Mouse (Mus musculus): ENCODE measurements at regions not wholly inside any gene's neighbourhood (a gene's known extent, or its start where the extent isn't known, plus 50 kb on each side); places are given as distances from the start of the nearest gene placed in this dataset.
A peak's percentile ranks its signal among the peaks of the same experiment; 100 is the strongest.

- 59% methylated on average over 3 of the region's 3 CpGs for WGBS
- Histone ChIP-seq H3K27ac (ENCODE audit: insufficient read depth, low read length) (no peak overlapping the region), H3K4me1 (ENCODE audit: control insufficient read depth, insufficient read depth, low read length) (0 out of 2 replicates have a peak, but pooled peaks cover 2% of the 10 kb centered on the region), H3K27me3 (ENCODE audit: control insufficient read depth, insufficient read depth, low read length) (no peaks in the 10 kb centered on the region), H3K4me3 (replicated peaks; ENCODE audit: insufficient read depth, low read depth, low read length) (no peak overlapping the region)
- TF ChIP-seq CTCF (IDR thresholded peaks at IDR 0.05; ENCODE audit: borderline replicate concordance, insufficient read depth, low read depth, low read length) (no peak), POLR2A (IDR thresholded peaks at IDR 0.05; ENCODE audit: borderline replicate concordance, insufficient read depth, low read length) (no peak)
- DNase-seq, result peak; percentile 21 to 54
Measured at GRCm38 (mm10) chr6:107019126-107019525, 219.2 kb upstream of the Crbn start.

GRCm38 (mm10) chr6:107045177-107045576 is 245.3 kb upstream of the Crbn start:
- DNase-seq, result no peak
- no peak for TF ChIP-seq POLR2A (IDR thresholded peaks at IDR 0.05; ENCODE audit: borderline replicate concordance, insufficient read depth, low read length)
- Histone ChIP-seq H3K4me3 (replicated peaks; ENCODE audit: insufficient read depth, low read depth, low read length) (no peak overlapping the region), H3K4me1 (ENCODE audit: control insufficient read depth, insufficient read depth, low read length) (no peaks in the 10 kb centered on the region), H3K27ac (ENCODE audit: insufficient read depth, low read length) (no peak overlapping the region), H3K27me3 (ENCODE audit: control insufficient read depth, insufficient read depth, low read length) (no peaks in the 10 kb centered on the region)
- WGBS, result 82% methylated on average over 3 of the region's 3 CpGs

GRCm38 (mm10) chr6:107051604-107052003 is 251.7 kb upstream of the Crbn start:
- Histone ChIP-seq H3K4me1 (ENCODE audit: control insufficient read depth, insufficient read depth, low read length) (no peaks in the 10 kb centered on the region), H3K27me3 (ENCODE audit: control insufficient read depth, insufficient read depth, low read length) (no peaks in the 10 kb centered on the region), H3K4me3 (replicated peaks; ENCODE audit: insufficient read depth, low read depth, low read length) (no peak overlapping the region), H3K27ac (ENCODE audit: insufficient read depth, low read length) (peak overlapping the region; percentile 26; the same call in 1 of the 2 replicates)
- DNase-seq, result peak; percentile 50 to 77
- WGBS, result 71% methylated on average over 1 of the region's 1 CpGs
- TF ChIP-seq CTCF (IDR thresholded peaks at IDR 0.05; ENCODE audit: borderline replicate concordance, insufficient read depth, low read depth, low read length), result no peak
- TF ChIP-seq POLR2A (IDR thresholded peaks at IDR 0.05; ENCODE audit: borderline replicate concordance, insufficient read depth, low read length), result no peak

GRCm38 (mm10) chr6:107052180-107052579 is 252.3 kb upstream of the Crbn start:
- WGBS, result 84% methylated on average over 1 of the region's 1 CpGs
- Histone ChIP-seq H3K4me1 (ENCODE audit: control insufficient read depth, insufficient read depth, low read length) (no peaks in the 10 kb centered on the region), H3K27me3 (ENCODE audit: control insufficient read depth, insufficient read depth, low read length) (no peaks in the 10 kb centered on the region), H3K4me3 (replicated peaks; ENCODE audit: insufficient read depth, low read depth, low read length) (no peak overlapping the region), H3K27ac (ENCODE audit: insufficient read depth, low read length) (no peak overlapping the region)
- TF ChIP-seq POLR2A (IDR thresholded peaks at IDR 0.05; ENCODE audit: borderline replicate concordance, insufficient read depth, low read length) (no peak), CTCF (IDR thresholded peaks at IDR 0.05; ENCODE audit: borderline replicate concordance, insufficient read depth, low read depth, low read length) (no peak)
- no peak for DNase-seq

GRCm38 (mm10) chr6:107059001-107059765 is 259.3 kb upstream of the Crbn start:
- Histone ChIP-seq H3K4me1 (ENCODE audit: control insufficient read depth, insufficient read depth, low read length) (peaks cover 19% of the 10 kb centered on the region; the same call in 1 of the 2 replicates), H3K27ac (ENCODE audit: insufficient read depth, low read length) (no peak overlapping the region), H3K4me3 (replicated peaks; ENCODE audit: insufficient read depth, low read depth, low read length) (no peak overlapping the region), H3K27me3 (ENCODE audit: control insufficient read depth, insufficient read depth, low read length) (no peaks in the 10 kb centered on the region)
- WGBS, result 79% methylated on average over 3 of the region's 3 CpGs
- TF ChIP-seq CTCF (IDR thresholded peaks at IDR 0.05; ENCODE audit: borderline replicate concordance, insufficient read depth, low read depth, low read length), result no peak
- TF ChIP-seq POLR2A (IDR thresholded peaks at IDR 0.05; ENCODE audit: borderline replicate concordance, insufficient read depth, low read length), result no peak
- DNase-seq, result no peak

GRCm38 (mm10) chr6:107062886-107063565 is 263.1 kb upstream of the Crbn start:
- Histone ChIP-seq H3K4me1 (ENCODE audit: control insufficient read depth, insufficient read depth, low read length) (peaks cover 25% of the 10 kb centered on the region; the same call in 1 of the 2 replicates), H3K27ac (ENCODE audit: insufficient read depth, low read length) (peak overlapping the region; percentile 96; the same call in 1 of the 2 replicates), H3K27me3 (ENCODE audit: control insufficient read depth, insufficient read depth, low read length) (no peaks in the 10 kb centered on the region), H3K4me3 (replicated peaks; ENCODE audit: insufficient read depth, low read depth, low read length) (no peak overlapping the region)
- WGBS, result 15% methylated on average over 6 of the region's 6 CpGs
- peak; percentile 78 to 94 for DNase-seq
- TF ChIP-seq CTCF (IDR thresholded peaks at IDR 0.05; ENCODE audit: borderline replicate concordance, insufficient read depth, low read depth, low read length), result no peak
- TF ChIP-seq POLR2A (IDR thresholded peaks at IDR 0.05; ENCODE audit: borderline replicate concordance, insufficient read depth, low read length), result peak; percentile 31; the same call in 1 of the 2 replicates

GRCm38 (mm10) chr6:107070441-107070840 is 270.6 kb upstream of the Crbn start:
- Histone ChIP-seq H3K4me1 (ENCODE audit: control insufficient read depth, insufficient read depth, low read length) (0 out of 2 replicates have a peak, but pooled peaks cover 2% of the 10 kb centered on the region), H3K27ac (ENCODE audit: insufficient read depth, low read length) (peak overlapping the region; percentile 59; the same call in 1 of the 2 replicates), H3K4me3 (replicated peaks; ENCODE audit: insufficient read depth, low read depth, low read length) (no peak overlapping the region), H3K27me3 (ENCODE audit: control insufficient read depth, insufficient read depth, low read length) (no peaks in the 10 kb centered on the region)
- peak in 1 of 2 experiments; percentile 31 for DNase-seq
- TF ChIP-seq POLR2A (IDR thresholded peaks at IDR 0.05; ENCODE audit: borderline replicate concordance, insufficient read depth, low read length), result no peak
- TF ChIP-seq CTCF (IDR thresholded peaks at IDR 0.05; ENCODE audit: borderline replicate concordance, insufficient read depth, low read depth, low read length), result no peak
- WGBS, result 33% methylated on average over 7 of the region's 7 CpGs

GRCm38 (mm10) chr6:107092600-107092999 is 292.7 kb upstream of the Crbn start:
- no peak overlapping the region for H3K4me3 ChIP-seq (replicated peaks; ENCODE audit: insufficient read depth, low read depth, low read length)
- H3K27me3 ChIP-seq (ENCODE audit: control insufficient read depth, insufficient read depth, low read length), result no peaks in the 10 kb centered on the region
- no peak for DNase-seq
- H3K27ac ChIP-seq (ENCODE audit: insufficient read depth, low read length), result no peak overlapping the region
- no peaks in the 10 kb centered on the region for H3K4me1 ChIP-seq (ENCODE audit: control insufficient read depth, insufficient read depth, low read length)
- TF ChIP-seq POLR2A (IDR thresholded peaks at IDR 0.05; ENCODE audit: borderline replicate concordance, insufficient read depth, low read length), result no peak
- TF ChIP-seq CTCF (IDR thresholded peaks at IDR 0.05; ENCODE audit: borderline replicate concordance, insufficient read depth, low read depth, low read length), result no peak
